Mouse (Mus musculus) midbrain, embryonic 11.5 days (tissue): ENCODE data around the gene Dnase1l1. TPM values are rescaled to one million over a fixed set of nuclear protein-coding genes. Genes with fewer than 3 reads are reported as not detected.

Experiments
- ATAC-seq: fragments of 200-750 bp; cut with Nextera tagmentation; 2 replicates; pipeline ENCODE4 v1.8.0; 2017; ENCODE audit warnings: moderate TSS enrichment, moderate library complexity; ENCODE audit not compliant: low FRiP score
- DNase-seq: peaks from one replicate; pipeline ENCODE4 v3.0.0; 2015; ENCODE audit warnings: low spot score; ENCODE audit errors: missing footprints
- H3K27ac ChIP-seq: fragments of 300-500 bp; sonication (generic); 2 replicates; pipeline ENCODE4 v1.5.1; 2014; ENCODE audit warnings: low read depth, low read length
- H3K27me3 ChIP-seq: fragments of 300-500 bp; sonication (generic); 2 replicates; pipeline ENCODE4 v1.6.1; 2014; ENCODE audit warnings: mild to moderate bottlenecking, low read length, moderate library complexity, mixed read lengths; ENCODE audit not compliant: control insufficient read depth, insufficient read depth
- H3K36me3 ChIP-seq: fragments of 300-500 bp; sonication (generic); 2 replicates; pipeline ENCODE4 v1.6.1; 2014; ENCODE audit warnings: mild to moderate bottlenecking, low read length, moderate library complexity, mixed read lengths; ENCODE audit not compliant: control insufficient read depth, insufficient read depth
- H3K4me1 ChIP-seq: fragments of 300-500 bp; sonication (generic); 2 replicates; pipeline ENCODE4 v1.6.1; 2014; ENCODE audit warnings: low read length; ENCODE audit not compliant: control insufficient read depth, insufficient read depth
- H3K4me2 ChIP-seq: fragments of 300-500 bp; sonication (generic); 2 replicates; pipeline ENCODE4 v1.6.1; 2014; ENCODE audit warnings: mild to moderate bottlenecking, moderate library complexity
- H3K4me3 ChIP-seq: fragments of 300-500 bp; sonication (generic); 2 replicates; pipeline ENCODE4 v1.5.1; 2014; ENCODE audit warnings: low read depth, low read length
- H3K9ac ChIP-seq: fragments of 300-500 bp; sonication (generic); 2 replicates; pipeline ENCODE4 v1.6.1; 2014; ENCODE audit warnings: low read length
- H3K9me3 ChIP-seq: fragments of 300-500 bp; sonication (generic); 2 replicates; pipeline ENCODE4 v1.6.1; 2016; ENCODE audit warnings: low read length; ENCODE audit not compliant: control insufficient read depth
- WGBS: fragments of 180-500 bp; shearing (Covaris S2); extraction: QIAGEN DNeasy Blood & Tissue Kit; methylation state at CpG from one replicate; pipeline ENCODE4 v1.1.7; 2014; 5-methylcytosine and 5-hydroxymethylcytosine counted together
- polyA plus RNA-seq: library from polyadenylated mRNA; unstranded; fragments of >200 nt; fragmentation: Nextera tagmentation; extraction: Ambion mirVana; gene quantifications from 2 replicates; pipeline ENCODE4 v1.2.1, GENCODE M21; 2014

Gene Dnase1l1
- polyA plus RNA-seq, 1 experiment from 2014 or later, result 4.4 TPM

DNA sequence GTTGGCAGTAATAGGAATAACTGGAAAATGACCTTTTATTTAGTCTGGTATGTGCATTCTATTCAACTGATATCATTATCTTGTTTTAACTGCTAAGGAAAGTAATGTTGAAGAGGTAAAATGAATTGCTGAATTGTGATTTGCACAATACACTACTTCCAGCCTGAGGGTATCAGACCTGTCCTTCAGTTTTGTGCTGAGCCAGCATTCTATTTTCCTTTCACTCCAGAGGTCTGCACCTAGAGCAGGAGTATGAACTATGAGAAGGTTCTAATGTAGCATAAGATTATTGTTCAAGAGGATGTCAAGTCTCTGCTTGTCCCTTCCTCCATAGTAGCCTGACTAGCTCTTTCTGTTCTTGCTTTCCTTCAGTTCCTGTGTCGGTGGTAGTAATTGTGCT lies 16.2 kb upstream of the Dnase1l1 start:
- ATAC-seq, result no peak
- no peaks in the 10 kb centered on the region for H3K9me3 ChIP-seq
- no peak for DNase-seq
- no peak overlapping the region for H3K27ac ChIP-seq
- H3K4me1 ChIP-seq, result peaks cover 2% of the 10 kb centered on the region; the same call in 1 of the 2 replicates
- H3K4me3 ChIP-seq, result no peak overlapping the region
- H3K27me3 ChIP-seq, result no peaks in the 10 kb centered on the region
- H3K4me2 ChIP-seq, result no peak overlapping the region
- no peaks in the 10 kb centered on the region; the same call in 1 of the 2 replicates for H3K36me3 ChIP-seq
- 95% methylated on average over 1 of the region's 1 CpGs for WGBS
- no peak overlapping the region for H3K9ac ChIP-seq

DNA sequence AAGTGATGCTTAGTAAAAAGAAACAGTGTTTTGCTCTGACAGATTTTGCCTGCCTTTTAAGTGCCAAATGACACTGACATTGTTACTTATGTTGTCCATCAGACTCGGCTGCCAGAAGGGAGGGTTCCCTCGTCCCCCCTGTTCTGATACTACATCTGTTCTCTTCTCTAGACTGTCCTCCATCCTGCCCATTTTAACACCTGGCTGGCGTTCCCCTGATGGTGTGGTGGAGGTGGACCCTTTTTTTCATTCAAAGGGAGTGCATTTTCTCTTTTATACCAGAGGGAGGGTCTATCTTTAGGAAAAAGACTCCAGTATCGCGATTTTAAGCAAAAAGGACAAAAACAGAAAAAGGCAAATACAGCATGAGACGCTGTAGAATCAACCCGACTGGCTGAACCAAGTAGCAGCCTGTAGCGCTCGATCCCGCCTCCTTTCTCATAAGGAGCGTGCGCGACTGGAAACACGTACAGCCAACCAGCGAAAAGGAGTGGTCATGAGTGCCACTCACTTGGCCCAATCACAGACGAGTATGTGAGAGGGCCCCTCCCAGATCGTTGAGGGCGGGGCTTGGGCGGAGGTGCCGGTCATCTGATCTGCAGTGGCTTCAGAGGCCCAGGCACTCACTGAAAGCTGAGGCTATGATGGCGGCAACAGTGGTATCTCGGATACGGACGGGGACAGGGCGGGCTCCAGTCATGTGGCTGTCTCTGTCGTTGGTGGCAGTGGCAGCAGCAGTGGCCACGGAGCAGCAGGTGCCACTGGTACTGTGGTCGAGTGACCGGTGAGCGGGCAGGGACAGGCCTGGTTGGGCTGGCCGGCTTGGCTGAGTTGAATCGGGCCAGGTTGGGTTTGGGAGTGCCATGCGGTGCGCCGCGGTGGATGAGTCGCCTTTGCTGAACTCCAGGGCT lies 14.7 kb upstream of the Dnase1l1 start, which contains the start of gene Atp6ap1:
Gene Atp6ap1, plus strand, starts transcription at position 560 of the 911 bp plus-strand sequence.
- 17% methylated on average over 37 of the region's 37 CpGs for WGBS
- Histone ChIP-seq H3K4me2 (peak within 1 kb of the TSS; percentile 60), H3K4me1 (peaks cover 2% of the 10 kb centered on the region; the same call in 1 of the 2 replicates), H3K27me3 (no peaks in the 10 kb centered on the region), H3K4me3 (peak within 1 kb of the TSS; percentile 62), H3K9ac (peak within 1 kb of the TSS; percentile 76), H3K27ac (no peak within 1 kb of the TSS), H3K36me3 (no peaks in the 10 kb centered on the region; the same call in 1 of the 2 replicates), H3K9me3 (no peaks in the 10 kb centered on the region)
- DNase-seq (peak; percentile 97), ATAC-seq (peak; percentile 98)

DNA sequence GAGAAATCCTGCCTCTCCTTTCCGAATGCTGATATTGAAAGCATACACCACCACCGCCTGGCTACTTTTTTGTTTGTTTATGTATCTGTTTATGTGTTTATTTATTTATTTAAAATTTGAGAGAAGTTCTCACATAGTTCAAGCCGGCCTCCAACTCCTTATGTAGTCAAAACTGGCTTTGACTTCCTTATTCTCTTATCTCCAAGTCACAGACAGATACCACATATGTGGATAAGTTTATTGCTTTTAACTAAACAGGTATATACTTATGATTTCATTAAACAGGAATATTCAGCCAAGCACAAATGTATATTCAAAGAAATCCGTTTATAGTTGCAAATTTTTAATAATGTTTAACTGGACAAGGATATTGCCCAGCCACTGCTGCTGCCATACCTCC lies 11.3 kb upstream of the Dnase1l1 start:
- no peak for ATAC-seq
- H3K27ac ChIP-seq, result no peak overlapping the region
- no peaks in the 10 kb centered on the region for H3K36me3 ChIP-seq
- no peaks in the 10 kb centered on the region for H3K9me3 ChIP-seq
- no peak overlapping the region for H3K4me3 ChIP-seq
- H3K27me3 ChIP-seq, result no peaks in the 10 kb centered on the region
- DNase-seq, result no peak
- 78% methylated on average over 4 of the region's 4 CpGs for WGBS
- H3K4me1 ChIP-seq, result peaks cover 2% of the 10 kb centered on the region; the same call in 1 of the 2 replicates
- H3K9ac ChIP-seq, result no peak overlapping the region
- H3K4me2 ChIP-seq, result no peak overlapping the region

DNA sequence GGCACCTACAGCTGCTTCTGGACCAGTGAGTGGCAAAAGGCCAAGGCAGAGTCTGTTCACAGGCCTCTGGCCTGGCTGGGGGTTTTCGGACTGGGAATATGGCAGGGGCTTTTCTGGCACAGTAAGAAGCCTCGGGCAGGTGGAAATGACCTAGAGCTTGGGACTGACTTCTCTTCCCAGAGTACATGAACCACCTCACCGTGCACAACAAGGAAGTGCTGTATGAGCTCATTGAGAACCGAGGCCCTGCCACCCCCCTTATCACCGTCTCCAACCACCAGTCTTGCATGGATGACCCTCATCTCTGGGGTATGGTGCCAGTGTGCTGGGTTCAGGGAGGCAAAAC lies 928 bp upstream of the Dnase1l1 start:
- no peaks in the 10 kb centered on the region for H3K4me1 ChIP-seq
- no peaks in the 10 kb centered on the region for H3K36me3 ChIP-seq
- H3K4me2 ChIP-seq, result peak overlapping the region; percentile 69
- no peaks in the 10 kb centered on the region for H3K9me3 ChIP-seq
- H3K27me3 ChIP-seq, result no peaks in the 10 kb centered on the region
- no peak for DNase-seq
- 37% methylated on average over 5 of the region's 5 CpGs for WGBS
- H3K9ac ChIP-seq, result peak overlapping the region; percentile 71
- peak; percentile 31; the same call in 1 of the 2 replicates for ATAC-seq
- peak overlapping the region; percentile 55 for H3K4me3 ChIP-seq
- no peak overlapping the region for H3K27ac ChIP-seq

DNA sequence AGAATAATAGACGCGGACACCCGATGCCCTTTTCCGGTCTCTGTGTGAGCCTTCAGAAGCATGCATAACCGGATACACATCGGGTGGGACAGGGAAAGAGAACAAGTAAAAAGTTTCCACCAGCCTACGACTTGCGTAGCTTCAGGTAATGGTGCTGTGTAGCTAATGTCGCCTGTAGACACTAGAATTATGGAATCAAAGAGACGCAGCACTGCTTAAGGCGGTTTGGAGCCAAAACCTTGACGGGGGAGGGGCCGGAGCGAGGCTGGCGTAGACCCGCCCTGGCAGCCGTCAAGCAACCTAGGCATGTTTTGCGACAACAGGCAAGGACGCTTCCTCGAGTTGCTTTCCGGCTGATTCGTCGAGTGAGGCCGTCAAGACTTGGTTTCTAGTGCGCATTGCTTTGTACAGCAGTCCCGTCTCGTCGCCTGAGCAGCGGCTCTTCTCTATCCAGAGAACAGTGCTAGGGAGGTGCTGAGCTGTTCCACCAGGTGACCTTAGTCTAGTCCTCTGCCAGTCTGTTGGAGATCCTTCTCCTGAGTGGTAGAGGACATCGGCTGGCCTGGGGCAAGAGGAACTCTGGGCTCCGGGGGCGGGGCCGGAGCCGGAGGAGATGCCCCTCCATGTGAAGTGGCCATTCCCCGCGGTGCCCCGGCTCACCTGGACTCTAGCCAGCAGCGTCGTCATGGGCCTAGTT lies 406 bp upstream of the Dnase1l1 start:
- 17% methylated on average over 39 of the region's 39 CpGs for WGBS
- Histone ChIP-seq H3K4me2 (peak overlapping the region; percentile 69), H3K9ac (peak overlapping the region; percentile 71), H3K9me3 (no peaks in the 10 kb centered on the region), H3K36me3 (no peaks in the 10 kb centered on the region), H3K4me1 (no peaks in the 10 kb centered on the region), H3K27ac (no peak overlapping the region), H3K4me3 (peak overlapping the region; percentile 55), H3K27me3 (no peaks in the 10 kb centered on the region)
- ATAC-seq (peak; percentile 84), DNase-seq (peak; percentile 96)

DNA sequence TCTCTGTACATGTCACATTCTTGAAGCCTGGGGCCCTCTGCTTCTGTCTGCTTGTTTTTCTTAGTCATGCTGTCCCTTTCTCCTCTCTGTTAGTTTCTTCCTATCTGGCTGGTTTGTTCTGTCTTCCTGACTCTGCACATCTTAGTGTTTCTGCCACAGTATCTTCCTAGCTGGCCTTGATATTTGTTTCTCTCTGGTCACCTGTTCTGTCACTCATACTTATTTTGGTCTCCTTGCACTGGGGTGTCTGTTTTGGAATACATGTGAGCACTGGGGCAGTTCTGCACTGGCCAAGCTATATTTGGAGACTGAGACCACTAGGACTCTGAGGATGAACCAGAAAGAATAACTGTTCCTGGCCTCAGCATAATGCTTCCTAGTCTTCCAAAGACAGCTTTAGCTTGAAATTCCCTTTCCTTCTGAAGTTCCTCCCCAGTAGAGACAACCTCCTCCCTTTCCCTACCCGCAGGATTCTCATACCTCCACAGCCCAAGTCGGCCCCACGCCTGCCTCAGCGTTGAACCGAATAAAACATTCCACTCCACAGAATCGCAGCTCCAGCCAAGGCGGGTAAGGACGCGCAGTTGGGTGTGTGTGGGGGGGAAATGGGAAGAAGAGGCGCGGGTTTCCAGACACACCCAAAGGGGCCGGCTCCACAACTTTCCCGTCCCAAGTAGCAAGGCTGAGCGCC lies 951 bp downstream of the Dnase1l1 start:
- Histone ChIP-seq H3K9ac (peak overlapping the region; percentile 61), H3K4me2 (peak overlapping the region; percentile 69), H3K27ac (no peak overlapping the region), H3K4me1 (no peaks in the 10 kb centered on the region), H3K27me3 (no peaks in the 10 kb centered on the region), H3K9me3 (no peaks in the 10 kb centered on the region), H3K4me3 (peak overlapping the region; percentile 55), H3K36me3 (no peaks in the 10 kb centered on the region)
- WGBS, result 15% methylated on average over 14 of the region's 14 CpGs
- no peak for DNase-seq
- no peak for ATAC-seq

DNA sequence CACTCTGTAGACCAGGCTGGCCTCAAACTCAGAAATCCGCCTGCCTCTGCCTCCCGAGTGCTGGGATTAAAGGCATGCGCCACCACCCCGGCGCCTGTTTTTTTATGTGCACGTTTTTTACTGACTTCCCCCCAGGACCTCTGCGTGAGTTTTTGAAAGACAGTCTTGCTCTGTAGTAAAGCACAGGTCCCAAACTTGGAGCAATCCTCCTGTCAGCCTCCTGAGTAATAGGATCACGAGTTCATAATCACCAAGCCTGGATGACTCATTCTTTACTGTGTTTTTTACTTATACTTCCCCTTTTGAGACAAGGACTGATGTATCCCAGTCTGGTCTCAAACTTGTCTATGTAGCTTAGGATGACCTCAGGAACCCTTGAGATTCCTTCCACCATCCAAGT lies 4.2 kb downstream of the Dnase1l1 start:
- 75% methylated on average over 8 of the region's 8 CpGs for WGBS

DNA sequence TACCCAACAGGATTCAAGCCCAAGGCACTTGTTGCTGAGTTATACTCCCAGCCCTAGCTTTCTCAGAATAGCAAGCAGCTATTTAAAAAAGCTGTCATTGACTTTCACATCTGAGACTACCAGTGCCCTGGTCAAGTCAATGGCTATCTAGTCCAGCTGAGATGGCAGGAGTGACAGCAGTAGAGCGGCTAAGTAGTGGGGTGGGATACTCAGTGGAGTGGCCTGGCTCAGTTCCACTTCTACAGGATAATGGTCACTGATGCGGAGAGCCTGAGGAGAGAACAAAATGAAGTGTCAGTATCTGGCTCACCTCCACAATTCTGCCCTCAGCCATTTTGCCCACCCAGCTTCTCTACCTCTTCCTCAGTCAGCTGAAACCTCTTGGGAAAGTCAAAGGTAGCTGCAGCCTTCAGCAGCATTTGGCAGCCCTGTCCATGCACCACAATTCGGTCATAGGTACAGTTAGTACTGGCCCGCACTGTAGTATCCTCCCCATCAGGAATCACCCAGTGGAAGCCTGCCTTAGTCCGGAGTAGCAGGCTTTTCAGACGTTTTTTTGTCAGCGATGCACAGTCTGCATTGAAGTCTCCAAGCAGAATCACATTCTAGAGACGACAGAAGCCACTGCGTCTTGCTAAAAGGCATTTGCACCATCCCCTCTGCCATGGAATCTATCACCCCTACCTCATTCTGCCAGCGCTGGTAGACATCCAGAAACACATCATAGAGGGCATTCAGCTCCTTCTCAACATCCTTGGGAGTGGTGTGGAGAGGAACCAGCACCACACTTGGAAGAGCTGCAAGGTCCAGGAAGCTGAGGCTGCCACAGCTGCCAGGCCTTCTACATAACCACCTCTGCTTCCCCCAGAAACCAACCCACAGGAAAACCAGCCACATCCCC lies 8.5 kb downstream of the Dnase1l1 start:
- Histone ChIP-seq H3K27me3 (no peaks in the 10 kb centered on the region), H3K4me1 (peaks cover 2% of the 10 kb centered on the region; the same call in 1 of the 2 replicates), H3K4me2 (no peak overlapping the region), H3K27ac (no peak overlapping the region; the same call in 1 of the 2 replicates), H3K9me3 (no peaks in the 10 kb centered on the region), H3K36me3 (peaks cover 2% of the 10 kb centered on the region; the same call in 1 of the 2 replicates), H3K4me3 (no peak overlapping the region), H3K9ac (no peak overlapping the region)
- 34% methylated on average over 10 of the region's 10 CpGs for WGBS
- peak; percentile 86 for DNase-seq
- no peak for ATAC-seq

More for the DNA sequence above, 4.2 kb downstream of the Dnase1l1 start:
- Histone ChIP-seq H3K9ac (no peak overlapping the region), H3K36me3 (no peaks in the 10 kb centered on the region), H3K4me1 (no peaks in the 10 kb centered on the region), H3K27me3 (no peaks in the 10 kb centered on the region), H3K4me3 (no peak overlapping the region), H3K27ac (no peak overlapping the region), H3K4me2 (no peak overlapping the region), H3K9me3 (no peaks in the 10 kb centered on the region)
- ATAC-seq, result no peak
- no peak for DNase-seq
